Mouse (Mus musculus) heart, postnatal 14 days (tissue): ENCODE measurements around the gene Gm14325. TPM values are rescaled to one million over a fixed set of nuclear protein-coding genes. Genes with fewer than 3 reads are reported as not detected.
A peak's percentile ranks its signal among the peaks of the same experiment; 100 is the strongest.
"Not testable (repeated sequence)": the region's sequence is repeated elsewhere in the genome, so short reads cannot be mapped to it uniquely, and the experiment has no call there.

Experiments used
- DNase-seq, 2 experiments: peaks; one replicate each; pipeline ENCODE4 v3.0.0; 2021 to 2022
- intact Hi-C: fragments of 180-260 bp; cut with DNase I; formaldehyde crosslinking; loops from one replicate; pipeline ENCODE4 v1.15.1; 2025
- long read RNA-seq, 2 experiments: library from polyadenylated mRNA; stranded (forward); transcript quantifications; one replicate each; pipeline ENCODE4 v2.0.0; 2021
- total RNA-seq, 2 experiments: library from RNA; stranded (reverse); gene quantifications; 2 replicates each; pipeline ENCODE4 v1.2.3; 2021

Gene Gm14325
- 10 to 100 TPM; 73.0 to 77.6 TPM for total RNA-seq
- long read RNA-seq, experiment 1, transcript Gm14325-202 (3 exons, 310 nt) = major isoform, 26 of 34 reads
- long read RNA-seq, experiment 1, partial matches to known transcripts = 1 of 34 reads
- long read RNA-seq, experiment 1, other reads (novel, unspliced or antisense) = 2 of 34 reads
- long read RNA-seq, experiment 2, transcript Gm14325-202 (3 exons, 310 nt) = major isoform, 20 of 23 reads
- long read RNA-seq, experiment 2, partial matches to known transcripts = 1 of 23 reads
- long read RNA-seq, experiment 2, other reads (novel, unspliced or antisense) = 1 of 23 reads

GRCm38 (mm10) chr2:177839901-177840663 is at the start of gene Gm14325:
TSS of gene Gm14325 (minus strand) at chr2:177840336.
- peak; percentile 69 to 70 for DNase-seq
- intact Hi-C loops = not testable (repeated sequence)

GRCm38 (mm10) chr2:177887743-177888142 is 47.6 kb upstream of the Gm14325 start:
- intact Hi-C loops, DNase-seq: not testable (repeated sequence)

GRCm38 (mm10) chr2:177862254-177862653 is 22.1 kb upstream of the Gm14325 start:
- DNase-seq, intact Hi-C loops: not testable (repeated sequence)

GRCm38 (mm10) chr2:177843666-177844065 is 3.5 kb upstream of the Gm14325 start:
- intact Hi-C loops, DNase-seq: not testable (repeated sequence)

- intact Hi-C loops = not testable (repeated sequence)
Observed at GRCm38 (mm10) chr2:177836756-177837155, 3.4 kb downstream of the Gm14325 start.

GRCm38 (mm10) chr2:177835733-177836536 is 4.2 kb downstream of the Gm14325 start:
- intact Hi-C loops, DNase-seq: not testable (repeated sequence)

More at GRCm38 (mm10) chr2:177836756-177837155, 3.4 kb downstream of the Gm14325 start:
- DNase-seq = not testable (repeated sequence)

GRCm38 (mm10) chr2:177821952-177822351 is 18.2 kb downstream of the Gm14325 start:
- intact Hi-C loops = not testable (repeated sequence)
- DNase-seq = peak in 1 of 2 experiments; percentile 59

GRCm38 (mm10) chr2:177806170-177806569 is 34.0 kb downstream of the Gm14325 start:
- DNase-seq, intact Hi-C loops: not testable (repeated sequence)

GRCm38 (mm10) chr2:177787351-177787750 is 52.8 kb downstream of the Gm14325 start:
- DNase-seq, intact Hi-C loops: not testable (repeated sequence)

Other genes starting within 250 kb of the Gm14325 start
- 10 to 100 TPM; 17.3 to 18.0 TPM for gene Gm14322, start 81.0 kb downstream of the Gm14325 start, total RNA-seq
- gene Gm14327, start 56.8 kb upstream of the Gm14325 start, total RNA-seq = 10 to 100 TPM; 30.8 to 31.1 TPM
- 1 to 10 TPM in 1 of 2 experiments, under 1 TPM in 1; 0.44 to 1.1 TPM for gene Zfp972, start 85.3 kb upstream of the Gm14325 start, total RNA-seq
- gene Gm14326, start 117.0 kb upstream of the Gm14325 start, total RNA-seq = 10 to 100 TPM; 31.1 to 43.1 TPM
- 10 to 100 TPM; 61.8 to 69.7 TPM for gene Zfp971, start 182.9 kb upstream of the Gm14325 start, total RNA-seq
- gene Zfp931, start 238.1 kb upstream of the Gm14325 start, total RNA-seq = 10 to 100 TPM; 10.8 to 12.4 TPM